Mouse (Mus musculus): ENCODE measurements around the gene Cenpc1.

The Cenpc1 gene

DNA sequence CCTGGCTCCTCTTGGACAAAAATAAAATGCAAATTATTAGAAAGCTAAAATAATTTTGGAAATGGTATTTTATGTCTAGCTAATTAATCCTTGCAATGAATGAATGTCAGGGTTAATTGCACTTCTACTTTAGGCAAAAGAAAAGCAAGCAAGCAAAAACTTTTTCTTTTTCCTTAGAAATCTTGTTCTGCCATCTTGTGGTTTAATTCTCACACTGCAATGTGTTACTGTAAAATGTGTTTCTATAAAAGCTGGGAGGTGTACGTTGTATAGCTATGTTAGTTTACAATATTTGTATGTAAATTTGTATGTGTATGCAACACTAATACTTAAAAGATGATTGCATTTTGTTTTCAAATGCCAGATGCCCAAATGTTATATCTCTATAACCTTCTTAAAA lies 70.8 kb downstream of the Cenpc1 start:
- DNase-seq (ENCODE audit: low spot score): no peak

DNA sequence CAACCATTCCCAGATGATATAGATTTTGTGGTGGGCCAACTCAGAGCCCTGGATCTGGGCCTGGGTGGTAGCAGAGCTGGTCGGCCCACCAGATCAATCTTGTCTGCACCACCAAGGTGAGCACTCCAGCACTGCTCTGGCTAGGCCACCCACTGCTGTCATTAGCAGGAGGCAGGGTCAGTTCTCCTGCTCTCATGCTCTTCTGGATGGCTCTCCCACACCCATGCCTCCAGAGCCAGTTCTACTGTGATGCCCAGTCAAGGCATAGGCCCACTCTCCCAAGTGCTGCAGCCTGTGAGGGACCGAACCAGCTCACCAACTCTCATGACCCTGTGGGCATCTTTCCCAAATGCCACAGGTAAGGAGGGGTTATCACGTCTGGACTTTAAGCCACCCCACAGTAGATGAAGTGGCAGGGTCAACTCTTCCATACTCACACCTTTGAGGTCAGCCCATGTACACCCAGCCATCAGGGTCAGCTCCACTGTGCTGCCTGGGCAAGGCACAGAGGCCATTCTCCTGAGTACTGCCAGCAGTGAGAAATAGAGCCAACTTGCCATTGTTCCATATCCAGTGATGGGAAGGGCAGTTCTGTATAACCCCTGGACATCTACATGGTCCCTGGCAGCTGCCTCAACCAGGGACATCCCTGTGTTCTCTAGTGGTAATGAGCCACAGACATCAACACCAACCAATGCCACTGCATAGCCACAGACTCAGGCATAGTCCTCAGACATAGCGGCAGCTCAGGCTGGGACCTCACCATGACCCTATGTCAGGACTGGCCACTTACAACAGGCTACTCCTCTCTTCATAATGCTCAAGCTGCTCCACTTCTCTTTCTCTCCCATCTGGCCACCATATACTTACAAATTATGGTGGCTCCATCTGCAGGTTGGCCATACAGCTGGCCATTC lies 72.3 kb downstream of the Cenpc1 start:
- DNase-seq (ENCODE audit: low spot score): no peak

DNA sequence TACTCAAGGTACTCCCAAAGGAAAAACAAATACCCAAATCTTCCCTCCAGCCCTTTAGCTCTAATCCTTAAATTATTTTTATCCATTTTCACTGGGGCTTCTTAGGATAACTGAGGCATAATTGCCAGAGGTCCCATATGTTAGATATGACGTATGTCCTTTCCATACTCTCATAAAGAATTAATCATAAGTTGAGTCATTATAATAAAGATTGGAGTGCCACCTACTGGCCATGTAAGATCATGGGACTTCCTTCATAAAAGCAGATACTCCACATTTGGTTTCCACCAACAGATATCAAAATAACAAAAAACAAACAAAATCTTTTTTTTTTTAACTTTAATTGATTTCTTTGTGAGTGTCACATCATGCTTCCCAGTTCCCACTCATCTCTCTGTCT lies 73.3 kb downstream of the Cenpc1 start:
- DNase-seq (ENCODE audit: low spot score): peak; percentile 14

DNA sequence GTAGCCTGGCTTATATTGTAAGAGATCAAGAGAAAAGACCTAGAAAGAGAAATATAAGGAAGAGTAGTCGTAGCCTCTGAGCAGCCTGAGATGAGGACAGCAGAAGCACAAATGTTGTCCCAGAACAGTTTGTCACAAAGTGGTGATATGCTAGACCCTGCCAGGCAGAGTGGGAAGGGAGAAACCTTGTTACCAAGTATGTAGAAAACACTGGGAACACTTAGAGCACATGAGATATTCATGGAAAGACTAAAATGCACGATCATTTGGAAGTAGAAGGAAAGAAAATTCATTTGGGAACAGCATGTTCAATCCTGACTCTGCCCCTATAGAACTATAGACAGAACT lies 77.9 kb downstream of the Cenpc1 start:
- DNase-seq (ENCODE audit: low spot score): no peak

DNA sequence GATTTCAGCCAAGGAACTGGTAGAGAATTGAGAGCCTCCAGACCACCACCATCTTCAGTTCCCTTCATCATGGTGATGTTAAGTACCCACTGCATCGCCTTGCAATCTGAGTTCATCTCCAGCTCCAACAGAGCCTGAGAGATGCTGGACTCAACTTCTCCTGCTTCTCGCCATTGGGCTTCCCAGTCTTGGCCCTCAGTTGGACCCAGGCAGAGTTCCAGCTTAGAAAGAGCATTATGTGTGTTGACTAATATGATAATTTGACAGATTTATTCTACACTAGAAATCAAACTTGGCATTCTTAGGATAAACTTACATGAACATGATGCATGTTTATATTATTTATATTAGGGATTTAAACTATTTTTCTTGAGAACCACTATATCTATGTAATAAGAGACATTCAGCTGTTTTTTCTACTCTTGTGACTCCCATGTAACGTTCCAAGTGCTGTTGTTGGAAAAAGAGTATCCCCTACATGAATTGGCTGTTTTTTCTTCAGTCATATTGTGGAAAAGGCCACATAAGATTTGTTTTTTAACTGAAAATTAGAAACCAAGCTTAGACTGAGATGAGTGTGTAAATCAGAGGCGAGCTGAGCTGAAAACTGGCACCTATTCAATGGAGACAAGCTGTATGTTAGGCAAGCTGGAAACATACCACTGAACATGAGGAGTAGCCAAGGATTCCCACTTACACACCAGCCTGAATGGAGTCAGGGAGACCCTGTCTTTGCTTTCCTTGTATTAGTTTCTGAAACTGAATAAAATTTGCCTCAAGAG lies 78.5 kb downstream of the Cenpc1 start:
- DNase-seq (ENCODE audit: low spot score): no peak

DNA sequence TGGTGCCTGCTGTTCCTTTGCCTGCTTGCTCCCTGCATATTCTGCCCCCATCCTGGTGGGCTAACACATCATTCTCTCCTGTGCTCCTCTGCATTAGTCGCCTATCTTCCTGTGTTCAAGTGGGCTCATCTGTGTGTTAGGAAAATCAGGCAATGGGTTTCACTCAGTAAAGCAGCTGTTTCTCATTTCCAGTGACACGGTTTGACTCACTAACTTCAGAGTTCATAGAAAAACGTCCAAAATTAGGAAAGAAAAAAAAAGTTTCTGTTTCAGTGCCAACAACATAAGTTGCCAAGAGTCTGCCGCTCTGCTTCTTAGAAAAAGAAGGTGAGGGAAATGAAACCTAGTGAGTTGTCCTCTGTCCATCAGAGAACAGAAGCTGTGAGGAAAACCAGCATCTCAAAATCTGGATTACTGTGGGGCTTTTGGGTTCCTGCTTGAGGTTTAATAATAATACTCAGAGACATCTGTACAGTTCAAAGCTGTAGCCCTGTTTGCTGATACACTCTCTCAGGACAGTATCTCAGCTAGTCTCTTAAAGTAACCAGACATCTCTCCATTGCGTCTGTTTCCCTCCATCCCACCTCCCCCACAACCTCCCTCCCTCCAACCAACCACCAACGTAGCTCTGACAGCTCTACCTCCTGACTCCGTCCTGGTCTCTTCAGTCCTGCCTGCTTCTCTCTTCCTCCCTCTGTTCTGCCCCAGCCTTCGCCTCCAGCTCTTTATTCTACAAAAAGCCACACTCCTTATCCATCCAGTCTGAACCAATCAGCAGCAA lies 87.5 kb downstream of the Cenpc1 start:
- DNase-seq (ENCODE audit: low spot score): no peak

DNA sequence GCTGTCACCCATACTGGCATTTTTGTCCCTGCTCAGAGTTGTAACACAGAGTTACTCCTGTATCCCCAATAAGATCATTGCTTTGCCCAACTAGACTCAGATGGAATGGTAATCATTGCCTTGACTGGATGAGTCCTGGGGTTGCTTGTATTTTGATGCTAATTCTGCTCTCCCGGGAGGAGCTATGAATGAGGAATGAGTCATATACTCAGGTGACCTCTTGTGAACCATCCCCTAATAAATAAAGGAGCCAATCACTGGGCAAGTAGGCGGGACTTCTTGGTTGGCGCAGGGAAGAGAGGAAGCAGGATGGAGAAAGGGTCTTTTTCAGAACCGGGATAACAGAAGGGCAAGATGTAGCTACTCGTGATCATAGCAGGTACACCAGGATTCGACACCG lies 102.6 kb downstream of the Cenpc1 start:
- DNase-seq (ENCODE audit: low spot score): no peak

All from embryo, embryonic 10 days (tissue).